Mouse (Mus musculus) adrenal gland, postnatal 4 days (tissue): ENCODE results near the gene Tmprss3. TPM values are rescaled to one million over a fixed set of nuclear protein-coding genes. Genes with fewer than 3 reads are reported as not detected.

Experiments
- DNase-seq, 2 experiments: peaks; one replicate each; pipeline ENCODE4 v3.0.0; 2021 to 2022; ENCODE audit warnings: low spot score in 2 of 2, mixed read lengths in 2 of 2
- long read RNA-seq, 2 experiments: library from polyadenylated mRNA; stranded (forward); transcript quantifications; one replicate each; pipeline ENCODE4 v2.0.0; 2021
- total RNA-seq, 2 experiments: library from RNA; stranded (reverse); gene quantifications; 2 replicates each; pipeline ENCODE4 v1.2.3; 2021

Tmprss3 gene
- under 1 TPM in 1 of 2 experiments, not detected in 1; 0.11 TPM for total RNA-seq
- long read RNA-seq, experiment 1: 0 reads
- long read RNA-seq, experiment 2: 0 reads

GRCm38 (mm10) chr17:31198877-31199276, at the start of gene Tmprss3:
Tmprss3 (minus strand) TSS chr17:31198977.
- DNase-seq: no peak

DNA sequence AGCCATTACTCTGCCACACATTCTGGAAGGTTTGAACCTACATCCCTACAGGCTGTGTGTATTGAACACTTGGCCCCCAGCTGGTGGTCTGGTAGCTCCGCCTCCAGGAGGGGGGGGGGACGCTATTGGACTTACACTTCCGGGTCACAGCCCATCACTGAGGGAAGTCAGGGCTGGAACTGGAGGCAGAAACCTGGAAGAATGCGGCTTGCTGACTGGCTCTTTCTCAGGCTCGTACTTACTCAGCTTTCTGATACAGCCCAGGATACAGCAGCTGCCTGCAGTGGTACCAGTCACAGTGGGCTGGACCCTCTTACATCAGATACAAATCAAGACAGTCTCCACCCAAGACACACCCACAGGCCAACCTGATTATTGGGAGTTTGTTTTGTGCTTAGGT, 48.4 kb upstream of the Tmprss3 start:
- DNase-seq: no peak

GRCm38 (mm10) chr17:31245321-31245720, 46.5 kb upstream of the Tmprss3 start:
- no peak for DNase-seq

DNA sequence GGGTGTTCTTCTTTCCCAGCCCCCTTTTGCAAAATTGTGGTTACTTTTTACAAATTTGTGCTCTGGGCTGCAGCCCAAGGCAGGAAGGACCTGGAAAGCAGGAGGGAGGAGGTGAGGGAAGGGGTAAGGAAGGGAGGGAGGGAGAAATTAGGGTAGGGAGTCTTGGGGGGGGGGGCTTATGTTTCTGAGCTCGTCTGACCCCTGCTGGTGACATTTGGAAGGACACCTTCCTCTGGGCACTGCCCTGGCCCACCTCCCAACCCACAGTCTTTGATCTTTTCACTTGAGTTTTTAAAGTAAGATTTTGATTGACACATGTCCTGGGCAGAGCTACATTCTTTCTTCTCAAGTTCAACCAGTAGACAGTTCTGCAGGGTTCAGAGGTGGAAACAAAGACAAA, 44.0 kb upstream of the Tmprss3 start:
- no peak for DNase-seq

GRCm38 (mm10) chr17:31241156-31241555, 42.4 kb upstream of the Tmprss3 start:
- DNase-seq: no peak

DNA sequence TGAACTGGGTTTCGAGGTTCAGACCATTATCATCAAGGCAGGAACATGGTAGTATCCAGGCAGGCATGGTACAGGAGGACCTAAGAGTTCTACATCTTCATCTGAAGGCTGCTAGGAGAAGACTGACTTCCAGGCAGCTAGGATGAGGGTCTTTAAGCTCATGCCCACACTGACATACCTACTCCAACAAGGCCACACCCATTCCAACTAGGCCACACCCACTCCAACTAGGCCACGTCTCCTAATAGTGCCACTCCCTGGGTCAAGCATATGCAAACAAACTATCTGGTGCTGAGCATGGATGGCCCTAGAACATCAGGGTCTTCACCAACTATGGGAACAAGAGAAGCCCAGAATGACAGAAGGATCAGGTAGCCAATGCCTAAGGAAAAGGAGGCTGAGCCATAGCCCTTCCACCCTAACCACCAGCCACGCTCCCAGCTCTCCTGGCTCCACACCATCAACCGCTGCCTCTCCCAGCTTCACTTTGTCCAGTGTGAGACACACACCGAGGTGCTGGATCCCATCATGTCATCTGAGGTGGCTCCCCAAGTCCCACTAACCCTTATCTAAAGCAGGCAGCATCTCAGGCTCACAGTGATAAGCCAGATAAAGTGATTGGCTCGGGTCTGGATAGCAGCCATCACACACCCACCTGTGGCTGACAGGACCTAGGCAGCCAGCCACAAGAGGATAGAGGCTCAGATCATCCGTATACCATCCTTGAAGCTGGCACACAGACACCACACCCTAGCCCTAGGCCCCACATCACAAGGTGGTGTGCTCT, 39.6 kb upstream of the Tmprss3 start:
- no peak for DNase-seq

DNA sequence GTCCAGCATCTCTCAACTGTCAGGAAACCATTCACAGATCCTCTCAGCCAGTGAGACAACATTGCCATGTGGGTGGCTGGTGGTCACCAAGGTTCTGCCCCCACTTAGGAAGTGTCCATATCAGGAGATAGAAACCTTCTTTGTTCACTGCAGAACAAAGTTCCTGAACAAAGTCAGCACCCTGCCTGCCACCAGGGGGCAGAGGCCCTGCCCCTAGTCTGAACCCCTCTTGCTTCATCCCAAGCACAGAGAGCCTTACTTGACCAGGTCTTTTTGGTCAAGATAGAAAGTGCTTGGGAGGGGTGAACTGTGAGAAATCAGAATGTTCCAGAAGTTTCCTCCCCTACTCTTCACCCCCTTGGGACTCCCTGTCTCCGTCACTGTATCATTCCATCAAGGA, 37.1 kb upstream of the Tmprss3 start:
- DNase-seq: no peak

DNA sequence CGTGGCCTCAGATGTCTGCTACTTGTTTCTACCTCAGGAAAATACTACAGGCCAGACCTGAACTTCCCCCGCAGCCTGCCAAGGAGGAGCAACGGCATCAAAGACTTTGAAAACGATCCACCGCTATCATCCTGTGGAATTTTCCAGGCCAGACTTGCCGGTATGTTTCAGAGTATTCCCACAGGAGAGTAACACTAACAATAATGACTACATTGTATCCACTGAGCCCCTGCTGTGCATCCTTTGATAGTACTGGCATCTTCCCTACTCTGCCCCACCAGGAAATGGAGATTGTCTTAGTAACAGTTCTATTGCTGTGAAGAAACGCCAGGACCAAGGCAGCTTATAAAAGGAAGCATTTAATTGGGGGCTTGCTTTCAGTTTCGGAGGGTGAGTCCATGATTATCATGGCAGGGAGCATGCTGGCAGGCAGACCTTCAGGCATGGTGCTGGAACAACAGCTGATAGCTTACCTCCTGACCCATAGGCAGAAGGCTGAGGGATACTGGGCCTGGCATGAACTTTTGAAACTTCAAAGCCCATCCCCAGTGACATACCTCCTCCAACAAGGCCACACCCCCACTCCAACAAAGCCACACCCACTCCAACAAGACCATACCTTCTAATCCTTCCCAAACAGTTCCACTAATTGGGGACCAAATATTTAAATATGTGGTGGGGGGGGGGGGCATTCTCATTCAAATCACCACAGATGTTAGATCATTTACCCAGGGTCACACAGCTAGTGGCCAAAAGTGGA, 33.7 kb upstream of the Tmprss3 start:
- no peak for DNase-seq

- no peak for DNase-seq
These were observed 33.0 kb upstream of the Tmprss3 start for GRCm38 (mm10) chr17:31231780-31232179.

DNA sequence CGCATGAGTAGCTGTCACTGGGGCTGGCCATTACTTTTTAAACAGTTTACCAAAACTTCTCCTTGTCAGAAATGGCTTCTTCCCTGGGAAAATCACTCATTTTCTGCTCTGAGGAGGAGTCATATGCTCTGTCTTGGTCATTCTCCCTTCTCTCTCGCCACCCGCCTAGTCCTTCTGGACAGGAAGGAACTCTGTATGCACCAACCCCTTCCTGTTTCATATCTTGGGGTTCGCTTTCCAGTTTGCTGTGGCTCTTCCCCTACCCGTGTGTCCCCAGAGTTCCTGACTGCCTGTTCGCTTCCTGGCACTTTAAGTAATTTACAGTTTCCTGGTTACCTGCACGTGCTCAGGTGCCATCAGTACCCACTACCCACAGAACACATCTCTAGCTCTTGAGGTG, 28.2 kb upstream of the Tmprss3 start:
- DNase-seq: no peak

DNA sequence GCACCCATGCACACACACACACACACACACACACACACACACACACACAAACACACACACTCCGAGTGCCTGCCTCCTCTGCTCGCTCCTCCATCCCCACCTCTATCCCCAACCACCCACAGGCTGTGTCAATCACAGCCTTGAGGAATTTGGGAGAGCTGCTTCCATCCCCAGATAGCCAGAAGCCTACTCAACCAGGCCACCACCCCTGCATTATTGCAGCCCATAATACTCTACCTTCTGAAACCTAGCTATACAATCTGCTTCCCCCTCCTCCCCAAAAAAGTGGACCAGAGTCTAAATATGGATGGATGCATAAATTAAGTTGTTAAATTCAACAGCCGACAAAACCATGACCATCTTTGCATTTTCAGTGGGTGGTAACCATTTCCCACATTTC, 27.6 kb upstream of the Tmprss3 start:
- DNase-seq: no peak

GRCm38 (mm10) chr17:31224591-31224990, 25.8 kb upstream of the Tmprss3 start:
- no peak for DNase-seq

DNA sequence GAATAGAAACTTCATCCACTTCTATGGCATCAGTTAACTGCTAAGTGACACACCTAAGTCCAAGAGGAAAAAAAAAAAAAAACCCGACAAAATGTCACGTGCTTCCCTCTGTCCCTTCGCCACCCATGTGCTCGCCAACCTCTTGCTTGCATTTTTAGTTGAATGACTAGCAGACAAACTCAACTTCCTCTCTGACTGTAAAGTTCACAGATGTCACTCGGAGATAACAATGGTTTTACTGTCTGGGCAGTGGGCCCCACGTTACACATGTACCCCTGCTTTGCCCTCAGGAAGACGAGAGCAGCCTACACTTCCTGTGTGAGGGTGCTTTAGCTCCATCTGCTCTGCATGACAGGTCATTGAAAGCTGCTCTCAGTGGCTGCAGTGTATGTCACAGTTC, 25.1 kb upstream of the Tmprss3 start:
- DNase-seq: no peak

DNA sequence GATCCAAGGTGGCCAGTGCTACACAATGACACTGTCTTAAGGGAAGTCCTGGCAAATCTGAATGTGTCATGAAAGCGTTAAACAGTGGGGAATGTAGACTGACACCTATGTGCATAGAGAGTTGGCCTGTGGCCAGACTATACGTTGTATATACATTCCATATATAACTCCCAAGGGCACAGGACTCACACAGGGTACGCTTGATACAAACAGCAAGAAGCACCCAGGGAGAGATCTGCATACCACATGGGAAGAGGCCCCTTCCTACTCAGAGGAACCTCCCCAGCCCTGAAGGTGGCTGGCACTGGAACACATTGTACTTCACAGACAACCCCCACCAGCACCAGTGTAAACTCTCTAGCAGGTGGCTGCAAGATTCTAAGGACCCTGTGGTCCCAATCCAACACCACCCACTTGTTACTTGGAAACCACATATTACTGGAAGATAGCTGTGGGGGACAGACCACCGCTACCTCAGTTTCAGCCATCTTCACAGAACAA, 24.1 kb upstream of the Tmprss3 start:
- DNase-seq: no peak

- DNase-seq: no peak
These were observed 17.5 kb upstream of the Tmprss3 start for GRCm38 (mm10) chr17:31216068-31216955.

GRCm38 (mm10) chr17:31211881-31212280, 13.1 kb upstream of the Tmprss3 start:
- no peak for DNase-seq

DNA sequence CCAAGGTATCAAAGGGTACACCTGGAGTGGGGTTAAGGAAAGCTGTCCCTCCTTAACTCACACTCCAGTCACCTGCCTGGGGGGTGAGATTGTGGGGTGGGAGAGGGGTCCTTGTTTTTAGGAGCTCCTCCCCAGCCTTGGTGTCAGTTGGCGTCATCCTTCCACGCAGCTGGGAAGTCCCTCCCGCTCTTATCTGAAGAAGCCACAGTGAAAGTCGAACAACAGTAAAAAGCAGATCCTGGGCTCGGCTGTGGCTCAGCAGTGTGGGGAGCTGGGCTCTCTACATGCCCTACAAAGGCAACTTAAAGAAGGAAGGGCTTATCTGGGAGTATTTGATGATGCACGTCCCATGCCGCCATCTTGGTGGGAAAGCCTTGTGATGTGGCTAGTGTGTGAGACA, 11.5 kb upstream of the Tmprss3 start:
- no peak for DNase-seq

DNA sequence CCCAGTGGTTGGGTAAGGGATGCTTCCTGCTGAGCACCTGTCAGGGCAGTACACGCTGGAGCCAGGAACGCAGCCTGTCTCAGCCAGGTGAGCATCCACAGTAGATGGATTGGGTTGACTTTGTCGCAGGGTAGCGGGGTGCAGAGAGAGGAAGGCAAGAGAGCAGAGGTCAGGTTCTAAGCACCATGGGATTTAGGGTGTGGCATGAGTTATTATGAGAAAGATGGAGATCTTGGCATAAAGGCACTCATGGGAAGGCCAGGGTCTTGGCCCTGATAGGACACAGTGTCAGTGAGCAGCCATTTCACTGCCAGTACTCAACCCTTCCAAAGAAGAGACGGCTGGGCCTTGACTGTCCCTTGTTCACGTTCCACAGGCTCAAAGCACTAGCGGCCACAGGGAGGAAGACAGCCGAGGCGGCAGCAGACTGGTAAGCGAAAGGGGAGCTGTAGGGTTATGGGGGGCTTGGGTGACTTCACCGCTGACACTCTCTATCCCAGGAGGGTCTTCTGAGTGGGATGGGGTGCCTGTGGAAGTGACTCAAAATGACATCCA, 10.7 kb upstream of the Tmprss3 start:
- no peak for DNase-seq

- DNase-seq: no peak
These were observed 9.9 kb upstream of the Tmprss3 start for GRCm38 (mm10) chr17:31208654-31209053.

DNA sequence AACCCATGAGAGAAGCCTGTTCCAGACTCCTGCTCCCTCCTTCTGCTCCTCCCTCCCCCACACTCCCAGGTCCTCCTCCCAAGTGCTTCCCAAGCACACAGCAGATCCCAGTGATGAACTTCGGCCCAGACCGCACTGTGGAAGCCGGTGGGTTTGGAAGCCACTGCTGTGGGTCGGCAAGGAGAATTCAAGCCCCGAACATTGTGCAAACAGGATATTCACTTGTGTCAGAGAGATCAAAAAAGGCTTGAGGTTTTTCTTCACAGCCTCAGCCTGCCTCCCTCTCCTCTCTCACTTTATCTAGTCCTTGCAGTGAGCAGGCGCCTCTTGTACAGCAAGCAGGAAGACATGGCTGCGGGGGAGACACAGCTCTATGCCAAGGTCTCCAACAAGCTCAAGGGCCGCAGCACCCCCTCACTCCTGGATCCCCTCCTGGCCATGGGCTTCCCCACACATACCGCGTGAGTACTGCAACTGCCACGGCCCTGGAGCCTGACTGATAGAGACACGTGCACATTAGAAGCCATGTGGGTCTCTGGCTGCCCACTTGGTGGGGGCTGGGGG, 9.1 kb upstream of the Tmprss3 start, which contains the start of gene Ubash3a:
Gene Ubash3a (plus strand): TSS at position 103 of the 564 bp plus-strand sequence.
- DNase-seq: no peak

GRCm38 (mm10) chr17:31196283-31196682, 2.5 kb downstream of the Tmprss3 start:
- DNase-seq: no peak
